Mouse (Mus musculus) monocyte, adult 59 days (primary cell): ENCODE data around the gene Aqp1. TPM values are rescaled to one million over a fixed set of nuclear protein-coding genes. Genes with fewer than 3 reads are reported as not detected.

Experiments used
- total RNA-seq, 2 experiments: library from RNA; stranded (reverse); gene quantifications; one replicate each; pipeline ENCODE4 v1.2.4; 2023

Aqp1 gene
- 1 to 10 TPM; 1.5 to 2.2 TPM for total RNA-seq

DNA sequence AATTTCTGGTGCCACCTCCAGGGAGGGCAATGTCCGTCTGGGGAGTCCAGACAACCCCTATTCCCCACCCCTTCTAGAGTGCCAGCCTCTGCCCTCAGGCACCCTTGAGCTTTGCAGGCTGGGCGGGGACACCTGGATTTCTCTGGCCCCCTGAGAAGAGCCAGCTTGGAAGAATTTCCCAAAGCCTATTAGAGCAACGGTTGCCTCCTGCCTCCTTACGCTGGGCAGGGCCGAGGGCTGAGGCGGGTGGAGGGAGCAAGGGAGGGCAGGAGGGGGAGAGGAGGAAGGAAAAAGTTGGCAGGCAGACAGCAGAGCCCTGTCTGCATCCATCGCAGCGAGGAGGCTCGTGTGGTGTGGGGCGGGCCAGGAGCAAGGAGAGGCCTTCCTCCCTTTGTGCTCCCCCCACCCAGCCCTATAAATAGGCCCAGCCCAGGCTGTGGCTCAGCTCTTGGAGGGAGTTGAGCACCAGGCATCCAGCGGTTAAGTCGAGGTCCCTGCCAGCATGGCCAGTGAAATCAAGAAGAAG is at the start of gene Aqp1:
Aqp1 (plus strand) TSS at position 444 of the 526 bp plus-strand sequence.

DNA sequence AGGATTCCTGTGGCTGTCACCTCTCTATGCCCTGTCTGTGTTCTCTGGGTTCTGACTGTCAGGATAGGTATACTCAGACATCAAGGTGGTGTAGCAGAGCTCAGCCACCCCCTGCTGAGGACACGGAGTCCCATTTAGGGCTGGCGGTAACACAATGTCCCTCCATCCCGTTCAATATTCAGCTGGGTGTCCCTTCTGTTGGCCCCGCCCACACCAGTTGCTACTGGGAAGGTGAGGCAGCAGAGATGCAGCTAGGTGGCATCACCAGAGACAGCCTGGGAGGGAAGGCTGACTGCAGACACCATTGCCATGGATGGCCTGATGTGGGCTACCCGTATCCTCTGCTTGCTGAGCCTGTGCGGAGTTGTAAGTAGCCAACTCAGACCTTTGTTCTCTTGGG is 39.8 kb downstream of the Aqp1 start, which contains the start of gene Ghrhr:
Ghrhr (plus strand) TSS at position 220 of the 400 bp plus-strand sequence.

Other genes with a start within 250 kb of the Aqp1 start
- gene Crhr2, start 203.4 kb upstream of the Aqp1 start, total RNA-seq = not detected
- not detected for gene Inmt, start 161.4 kb upstream of the Aqp1 start, total RNA-seq
- gene Mindy4, start 133.0 kb upstream of the Aqp1 start, total RNA-seq = 1 to 10 TPM; 1.0 to 1.9 TPM
- not detected for gene Ghrhr, start 39.9 kb downstream of the Aqp1 start, total RNA-seq
- not detected for gene Adcyap1r1, start 115.5 kb downstream of the Aqp1 start, total RNA-seq